Mouse (Mus musculus) kidney, postnatal 10 days (tissue): ENCODE measurements around the gene Cdhr4.

Experiments
- DNase-seq: peaks from one replicate; pipeline ENCODE4 v3.0.0; 2021; ENCODE audit warnings: mixed read lengths

Cdhr4 gene

DNA sequence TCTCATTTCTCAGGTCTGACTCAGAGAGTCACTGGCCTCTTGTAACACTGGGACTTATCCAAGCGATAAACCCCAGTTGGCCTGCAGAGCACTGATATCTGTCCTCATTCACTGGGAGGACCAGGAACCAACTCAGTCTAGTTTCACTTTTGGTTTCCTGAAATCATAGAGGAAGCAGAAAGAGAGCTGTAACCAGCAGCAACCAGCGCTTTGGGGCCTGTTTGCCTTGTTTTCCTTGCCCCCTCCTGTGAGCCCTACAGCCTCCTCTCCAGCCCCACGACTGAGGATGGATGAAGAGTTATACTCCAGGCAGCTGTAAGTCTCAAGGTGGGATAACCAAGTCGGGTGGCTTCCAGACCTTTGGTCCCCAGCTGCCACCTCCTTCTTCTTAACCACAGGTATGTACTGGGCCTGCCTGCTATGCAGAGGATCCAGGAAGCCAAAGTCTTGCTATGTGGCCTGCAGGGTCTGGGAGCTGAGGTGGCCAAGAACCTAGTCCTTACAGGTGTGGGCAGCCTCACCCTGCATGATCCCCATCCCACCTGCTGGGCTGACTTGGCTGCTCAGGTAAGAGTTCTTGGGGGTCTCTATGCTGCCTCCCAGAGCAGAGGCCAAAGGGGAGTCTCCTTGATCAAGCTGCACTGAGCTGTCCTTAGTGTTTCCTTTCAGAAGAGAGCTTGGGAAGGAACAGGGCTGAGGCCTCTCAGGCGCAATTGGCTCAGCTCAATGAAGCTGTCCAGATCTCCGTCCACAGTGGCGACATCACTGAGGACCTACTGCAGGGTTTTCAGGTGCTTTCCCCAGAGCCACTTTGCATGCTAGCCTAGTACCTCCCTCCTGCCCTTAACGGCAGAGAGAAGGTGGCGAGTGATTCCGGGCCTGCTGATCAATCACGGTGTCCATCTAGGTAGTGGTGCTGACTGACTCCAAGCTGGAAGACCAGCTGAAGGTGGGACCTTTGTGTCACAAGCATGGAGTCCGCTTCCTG is 16.6 kb upstream of the Cdhr4 start, which contains the start of gene Uba7:
Gene Uba7, plus strand, starts transcription at position 107 of the 988 bp plus-strand sequence.
- peak; percentile 40 for DNase-seq

DNA sequence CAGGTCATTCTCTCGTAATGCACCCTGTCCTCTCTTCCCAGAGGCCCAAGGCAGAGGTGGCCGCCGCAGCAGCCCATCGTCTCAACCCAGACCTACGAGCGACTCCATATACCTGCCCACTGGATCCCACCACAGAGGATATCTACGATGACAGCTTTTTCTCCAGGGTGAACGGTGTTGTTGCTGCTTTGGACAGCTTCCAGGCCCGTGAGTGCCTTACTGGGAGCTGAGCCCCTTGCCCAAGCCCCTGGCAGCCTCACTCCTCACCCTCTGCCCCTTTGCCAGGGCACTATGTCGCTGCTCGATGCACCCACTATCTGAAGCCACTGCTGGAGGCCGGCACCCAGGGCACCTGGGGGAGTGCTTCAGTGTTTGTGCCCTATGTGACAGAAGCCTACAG is 13.5 kb upstream of the Cdhr4 start:
- no peak for DNase-seq

DNA sequence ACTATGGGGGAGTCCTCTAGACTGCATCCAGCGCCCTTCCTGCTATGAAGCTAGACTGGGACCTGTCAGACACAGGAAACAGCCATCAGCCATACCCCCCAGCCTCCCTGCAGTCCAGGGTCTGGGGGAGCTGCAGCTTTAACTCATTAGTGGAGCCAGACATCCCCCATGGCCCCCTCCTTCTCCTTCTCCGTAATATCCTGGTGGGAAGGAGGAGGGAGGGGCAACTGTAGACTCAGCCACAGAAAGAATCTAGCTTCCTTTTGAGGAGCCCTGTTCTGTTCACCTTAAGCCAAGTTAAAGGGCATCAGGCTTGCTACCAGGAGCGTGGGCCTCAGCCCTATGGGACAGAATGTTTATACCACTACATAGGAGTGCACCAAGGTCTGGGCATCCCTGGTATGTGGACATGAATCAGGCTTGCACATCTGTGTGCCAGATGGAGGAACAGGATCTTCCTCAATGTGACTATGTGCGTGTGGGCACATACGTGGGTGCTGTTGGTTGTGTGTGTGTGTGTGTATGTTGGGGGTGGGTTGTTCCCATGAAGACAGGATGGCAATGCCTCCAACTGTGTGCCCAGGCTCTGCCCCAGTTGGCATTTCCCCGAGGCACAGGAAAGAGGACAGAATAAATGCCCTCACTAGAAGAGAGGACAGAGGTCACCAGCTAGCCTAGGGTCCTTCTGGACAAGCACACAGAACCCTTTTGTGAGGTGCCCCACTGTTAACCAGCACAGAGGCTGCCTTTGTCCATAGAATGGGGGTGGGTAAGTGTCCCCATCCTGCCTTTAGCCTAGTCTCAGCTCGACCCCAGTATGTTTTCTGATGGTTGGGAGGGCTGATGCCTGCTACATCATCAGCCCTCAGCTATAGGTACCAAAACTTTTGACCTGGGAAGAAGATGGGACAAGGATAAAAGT is 10.4 kb upstream of the Cdhr4 start:
- DNase-seq = peak; percentile 78

DNA sequence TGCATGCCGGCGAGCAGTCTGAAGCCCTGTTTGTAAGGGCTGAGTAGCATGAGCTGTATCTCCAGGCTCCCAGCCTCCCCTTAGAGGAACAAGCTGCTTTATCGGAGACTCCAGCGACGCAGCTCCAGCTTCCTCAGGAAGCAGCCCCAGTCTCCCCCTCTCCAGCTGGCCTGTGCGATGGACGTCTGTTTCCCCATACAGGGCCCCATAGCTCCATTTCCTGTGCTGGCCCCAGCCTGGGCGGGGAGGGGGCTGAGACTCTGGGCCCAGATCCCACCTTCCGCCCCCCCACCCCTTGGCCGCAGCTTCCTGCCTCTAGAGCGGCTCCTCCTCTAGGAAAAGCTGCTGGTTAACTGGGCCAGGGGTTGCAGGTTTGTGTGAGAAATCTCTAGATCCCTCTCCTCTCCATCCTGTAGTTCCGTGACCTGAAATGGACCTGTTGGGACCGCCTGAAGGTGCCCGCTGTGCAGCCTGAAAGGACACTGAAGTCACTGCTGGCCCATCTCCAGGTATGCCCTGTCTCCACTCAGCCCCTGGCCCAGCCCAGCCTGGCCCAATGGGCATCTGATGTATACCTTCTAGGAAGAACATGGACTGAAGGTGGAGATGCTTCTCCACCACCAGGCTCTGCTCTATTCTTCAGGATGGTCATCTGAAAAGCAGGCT is 9.5 kb upstream of the Cdhr4 start, which contains the start of gene Gm20661:
Gene Gm20661, plus strand, starts transcription at position 378 of the 666 bp plus-strand sequence.
- peak; percentile 93 for DNase-seq

DNA sequence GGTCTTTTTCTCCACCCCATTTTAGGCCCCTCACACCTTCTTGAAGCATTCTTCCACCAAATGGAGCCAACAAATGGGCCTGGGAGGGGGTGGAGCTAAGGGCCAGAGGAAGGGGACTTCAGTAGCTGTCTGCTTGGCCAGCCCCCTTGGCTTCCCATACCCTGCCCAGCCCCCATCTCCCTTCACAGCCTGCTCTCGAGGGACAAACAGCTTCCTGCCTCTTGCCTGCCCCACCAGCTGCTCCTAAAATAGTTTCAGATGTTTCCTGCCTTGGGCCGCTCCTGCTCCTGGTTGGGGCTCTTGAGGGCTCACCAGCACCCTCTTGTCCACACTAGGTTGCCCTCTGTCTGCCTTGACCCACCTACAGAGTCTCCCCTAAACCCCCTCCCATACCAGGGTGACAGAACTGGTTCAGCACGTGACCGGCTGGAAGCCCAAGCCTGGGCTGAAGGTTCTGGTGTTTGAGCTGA is 8.8 kb upstream of the Cdhr4 start:
- DNase-seq = peak; percentile 94

DNA sequence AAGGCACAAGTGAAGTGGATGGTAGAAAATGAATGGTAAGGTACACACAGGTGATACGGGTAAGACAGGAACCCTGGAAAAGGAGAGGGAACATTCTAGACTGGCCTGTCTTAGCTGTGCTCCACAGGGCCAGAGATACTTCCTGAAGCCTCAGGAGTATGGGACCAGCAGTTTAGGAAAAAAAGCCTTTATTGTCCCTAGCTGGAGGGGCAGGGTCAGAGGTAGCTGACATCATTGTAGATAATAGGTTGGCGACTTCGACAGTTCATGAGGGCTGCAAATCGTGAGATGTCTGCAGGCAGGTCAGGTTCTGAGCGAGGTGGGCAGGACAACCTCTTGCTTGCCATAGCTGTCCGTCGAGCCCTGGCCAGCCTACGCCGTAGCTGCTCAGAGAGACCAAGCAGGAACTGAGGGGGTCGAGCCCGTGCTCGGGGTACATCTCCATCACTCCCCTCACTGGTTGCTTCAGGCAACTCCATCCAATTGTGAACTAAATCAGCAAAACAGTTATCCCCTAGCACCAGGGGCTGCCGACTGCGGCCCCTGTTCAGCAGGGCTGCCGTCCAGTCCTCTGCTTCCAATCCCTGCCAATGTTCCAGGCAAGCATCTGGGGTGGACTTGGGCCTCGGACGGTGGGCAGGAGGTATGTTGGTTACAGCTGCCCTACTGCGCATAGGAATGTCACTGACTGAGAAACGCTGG is 8.1 kb upstream of the Cdhr4 start:
- DNase-seq = peak; percentile 51

DNA sequence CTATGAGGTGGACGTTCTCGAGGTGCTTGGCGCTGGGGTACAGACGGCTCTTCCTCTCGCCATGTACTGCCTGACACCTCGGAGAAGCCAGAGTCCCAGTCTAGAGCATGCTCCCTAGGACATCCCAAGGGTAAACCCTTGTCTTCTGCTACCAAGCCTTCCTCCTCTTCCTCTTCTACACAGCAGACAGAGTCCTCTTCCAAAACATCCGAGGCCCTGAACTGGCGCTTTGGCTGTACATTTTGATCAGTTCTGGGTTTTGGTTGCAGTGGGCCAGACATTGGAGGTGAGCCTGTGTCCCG is 7.6 kb upstream of the Cdhr4 start:
- no peak for DNase-seq

DNA sequence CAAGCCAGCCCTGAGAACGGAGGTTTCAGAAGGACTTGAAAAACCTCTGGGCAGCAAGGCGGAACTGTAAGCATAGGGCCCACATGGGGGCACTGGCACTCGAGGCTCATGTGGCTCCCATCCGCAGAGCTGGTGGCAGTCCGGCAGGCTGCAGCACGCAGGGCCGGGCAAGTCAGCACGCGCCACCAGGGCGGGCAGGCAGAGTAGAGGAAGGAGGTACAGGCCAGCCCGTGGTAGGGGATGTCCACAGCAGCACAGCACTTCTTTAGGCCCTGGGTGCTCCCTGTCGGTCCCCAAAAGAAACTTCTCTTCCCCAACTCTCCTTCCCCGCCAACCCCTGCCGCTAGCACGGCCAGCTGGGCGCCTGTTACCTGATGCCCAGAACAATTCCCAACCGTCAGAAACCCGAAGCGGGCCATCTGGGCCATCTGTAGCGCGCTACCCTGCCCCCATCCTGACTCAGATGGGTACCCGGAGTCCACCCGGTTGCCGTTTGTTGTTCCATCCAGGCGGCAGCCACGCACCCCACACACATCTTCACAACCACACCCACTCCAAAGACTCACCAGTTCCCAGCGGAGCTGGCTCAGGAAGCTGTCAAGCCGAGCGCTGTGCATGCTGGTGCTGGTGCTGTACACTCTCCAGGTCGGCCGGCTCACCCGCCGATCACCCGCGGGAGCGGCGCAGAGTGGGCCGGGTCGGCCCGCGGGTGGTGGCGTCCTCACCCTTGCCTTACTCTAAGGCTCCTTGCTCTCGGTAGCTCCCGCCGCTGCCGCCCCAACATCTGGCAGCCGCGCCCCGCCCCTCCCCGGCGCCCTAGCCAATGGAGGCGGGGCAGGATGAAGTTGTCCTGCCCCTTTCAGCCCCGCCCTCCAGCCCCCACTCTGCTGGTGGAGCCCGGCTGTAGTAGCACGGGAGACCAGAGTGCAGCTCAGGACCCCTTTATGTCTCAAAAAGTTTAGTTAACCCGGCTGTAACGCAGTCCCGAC is 6.9 kb upstream of the Cdhr4 start, which contains the start of gene Inka1:
Gene Inka1, minus strand, starts transcription at position 749 of the 989 bp plus-strand sequence.
- DNase-seq = peak; percentile 96

DNA sequence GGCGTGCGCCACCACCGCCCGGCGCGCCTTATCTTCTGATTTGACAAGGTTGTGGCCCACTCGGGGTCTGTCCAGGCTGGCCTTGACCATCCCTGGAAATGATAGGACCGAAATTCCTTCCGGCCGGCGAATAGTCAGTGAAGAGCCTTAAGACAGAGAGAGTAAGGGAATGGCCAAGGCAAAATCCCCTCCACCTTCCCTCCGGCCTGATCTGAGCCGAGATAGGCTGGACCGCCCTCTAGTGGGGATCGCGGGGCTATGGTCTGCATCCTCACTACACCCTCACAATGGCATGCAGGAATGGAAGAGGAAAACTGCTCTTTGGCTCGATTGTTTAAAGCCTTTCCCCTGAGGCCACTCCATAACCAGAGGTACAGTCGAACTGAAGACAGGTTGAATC is 5.9 kb upstream of the Cdhr4 start:
- peak; percentile 91 for DNase-seq

DNA sequence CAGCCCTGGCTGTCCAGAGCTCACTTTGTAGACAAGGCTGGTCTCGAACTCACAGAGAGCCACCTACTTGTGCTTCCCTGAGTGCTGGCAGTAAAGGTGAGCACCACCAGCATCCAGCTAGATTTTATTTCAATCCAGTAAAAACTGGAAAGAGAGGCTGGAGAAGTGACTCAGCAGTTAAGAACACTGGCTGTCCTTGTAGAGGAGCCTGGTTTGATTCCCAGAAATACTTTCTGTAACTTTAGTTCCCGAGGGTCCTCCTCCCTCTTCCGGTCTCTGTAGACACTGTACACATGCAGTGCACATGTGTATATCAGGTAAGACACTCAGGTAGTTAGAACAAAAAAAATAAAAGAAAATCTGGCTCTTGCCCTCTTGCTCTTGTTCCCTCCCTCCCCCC is 4.3 kb upstream of the Cdhr4 start:
- no peak for DNase-seq

DNA sequence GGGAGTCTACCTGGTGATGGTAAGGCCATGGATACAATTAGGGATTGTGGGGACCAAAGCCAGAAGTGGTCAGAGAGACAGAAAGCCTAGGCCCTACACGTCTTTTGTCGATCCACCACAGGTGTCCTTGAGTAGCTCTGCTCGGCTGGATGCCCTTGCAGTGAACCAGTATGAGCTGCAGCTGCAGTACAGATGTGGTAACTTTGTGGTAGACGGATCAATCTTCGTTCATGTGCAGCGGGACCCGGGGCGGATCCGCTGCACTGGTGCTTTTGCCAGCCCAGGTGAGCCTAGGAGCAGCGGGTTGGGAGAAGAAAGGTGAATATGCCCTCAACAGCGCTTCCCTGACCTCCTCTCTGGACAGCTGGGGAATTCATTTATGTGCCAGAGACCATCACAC is 716 bp downstream of the Cdhr4 start:
- DNase-seq = no peak

DNA sequence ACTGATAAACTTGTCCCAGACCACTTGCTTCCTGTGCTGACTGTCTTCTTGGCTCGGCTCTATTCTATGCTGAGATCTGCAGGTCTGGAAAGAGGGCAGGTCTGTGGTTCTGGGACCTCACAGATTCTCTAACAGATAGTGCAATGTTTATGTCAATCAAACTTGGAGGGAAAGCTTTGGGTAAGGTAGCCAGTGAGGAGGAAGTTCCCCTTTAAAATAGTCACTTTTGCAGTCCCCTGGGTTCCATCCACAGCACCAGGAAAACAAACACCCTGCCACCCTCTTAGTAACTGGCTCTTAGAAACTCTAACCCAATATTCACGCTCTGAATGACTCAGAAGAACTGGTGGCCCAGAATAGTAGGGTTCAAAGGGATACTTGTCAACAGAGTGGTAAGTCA is 2.2 kb downstream of the Cdhr4 start:
- DNase-seq = no peak

DNA sequence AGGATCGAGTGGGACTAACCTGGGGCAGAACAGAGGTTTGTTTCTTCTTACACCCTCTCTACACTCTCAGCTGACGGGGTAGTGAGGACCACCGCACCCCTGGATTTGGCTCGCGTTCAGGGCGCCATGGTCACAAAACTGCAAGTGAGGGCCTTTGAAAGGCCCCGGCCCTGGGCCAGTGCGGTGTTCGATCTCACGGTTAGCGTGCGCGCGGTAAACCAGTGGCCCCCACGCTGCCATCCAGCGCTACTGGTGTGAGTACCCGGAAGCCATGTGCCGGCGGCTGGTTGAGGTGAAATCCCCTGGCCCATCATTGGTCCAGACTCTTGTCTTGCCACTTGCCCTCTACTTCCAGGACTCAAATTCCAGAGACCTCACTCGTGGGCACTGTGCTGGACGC is 3.2 kb downstream of the Cdhr4 start:
- DNase-seq = no peak

DNA sequence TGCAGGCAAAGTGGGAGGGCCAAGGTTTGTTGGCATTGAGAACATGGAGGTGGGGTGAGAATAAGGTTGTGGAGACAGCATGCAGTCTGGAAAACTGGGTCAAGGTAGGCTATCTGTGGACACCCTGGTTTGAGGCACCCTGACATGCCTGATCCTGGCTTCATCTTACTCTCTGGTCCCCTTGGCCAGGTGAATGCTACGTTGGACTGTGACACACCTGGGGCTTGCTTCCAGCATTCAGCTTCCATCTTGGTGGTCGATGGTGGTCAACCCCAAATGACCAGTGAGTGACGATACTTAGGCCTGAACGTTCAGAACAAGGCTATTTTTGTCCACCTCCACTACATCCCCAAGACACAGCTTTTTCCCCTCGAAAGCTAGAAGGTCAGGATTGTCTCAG is 3.8 kb downstream of the Cdhr4 start, which contains the start of gene Gm20662:
Gene Gm20662, plus strand, starts transcription at position 301 of the 400 bp plus-strand sequence.
- no peak for DNase-seq

DNA sequence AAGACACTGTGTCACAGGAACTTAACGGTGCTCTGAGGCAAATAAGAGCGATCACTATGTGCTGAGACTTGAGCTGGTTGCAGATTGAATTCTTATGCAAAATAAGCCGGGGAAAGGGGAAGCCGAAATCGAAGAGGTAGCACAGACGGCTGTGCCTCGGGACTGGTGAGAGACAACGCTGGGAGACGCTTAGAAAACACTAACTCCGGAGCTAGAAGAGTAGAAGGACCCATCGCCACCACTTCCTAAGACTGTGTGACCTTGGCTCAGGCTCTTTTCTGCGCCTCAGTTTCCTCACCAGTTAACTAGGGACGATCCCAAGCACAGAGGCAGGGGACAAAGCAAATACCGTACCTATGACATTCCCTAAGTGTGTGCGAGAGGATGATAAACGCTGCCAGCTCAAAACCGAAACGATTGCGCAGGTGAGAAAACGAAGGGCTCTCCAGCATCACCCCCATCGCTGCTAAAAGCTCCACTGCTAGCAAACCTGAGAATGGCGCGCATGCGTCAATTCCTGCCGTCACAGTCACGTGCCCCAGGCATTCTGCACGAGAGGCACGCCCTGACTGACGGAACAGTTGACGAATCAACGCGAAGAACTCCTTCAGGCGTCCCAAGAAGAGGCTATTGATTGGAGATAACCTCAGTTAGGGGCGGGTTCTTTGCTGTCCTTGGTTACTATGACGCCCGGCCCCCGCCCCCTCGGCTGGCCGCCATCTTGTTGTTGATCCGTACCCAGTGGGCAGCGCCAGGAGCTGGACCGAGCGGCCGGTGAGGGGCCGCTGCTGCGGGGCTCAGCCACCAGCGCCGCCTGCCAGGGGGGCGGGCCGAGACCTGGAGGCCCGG is 9.8 kb downstream of the Cdhr4 start, which contains the start of gene Ip6k1:
Gene Ip6k1, plus strand, starts transcription at position 580 of the 849 bp plus-strand sequence.
- peak; percentile 100 for DNase-seq

DNA sequence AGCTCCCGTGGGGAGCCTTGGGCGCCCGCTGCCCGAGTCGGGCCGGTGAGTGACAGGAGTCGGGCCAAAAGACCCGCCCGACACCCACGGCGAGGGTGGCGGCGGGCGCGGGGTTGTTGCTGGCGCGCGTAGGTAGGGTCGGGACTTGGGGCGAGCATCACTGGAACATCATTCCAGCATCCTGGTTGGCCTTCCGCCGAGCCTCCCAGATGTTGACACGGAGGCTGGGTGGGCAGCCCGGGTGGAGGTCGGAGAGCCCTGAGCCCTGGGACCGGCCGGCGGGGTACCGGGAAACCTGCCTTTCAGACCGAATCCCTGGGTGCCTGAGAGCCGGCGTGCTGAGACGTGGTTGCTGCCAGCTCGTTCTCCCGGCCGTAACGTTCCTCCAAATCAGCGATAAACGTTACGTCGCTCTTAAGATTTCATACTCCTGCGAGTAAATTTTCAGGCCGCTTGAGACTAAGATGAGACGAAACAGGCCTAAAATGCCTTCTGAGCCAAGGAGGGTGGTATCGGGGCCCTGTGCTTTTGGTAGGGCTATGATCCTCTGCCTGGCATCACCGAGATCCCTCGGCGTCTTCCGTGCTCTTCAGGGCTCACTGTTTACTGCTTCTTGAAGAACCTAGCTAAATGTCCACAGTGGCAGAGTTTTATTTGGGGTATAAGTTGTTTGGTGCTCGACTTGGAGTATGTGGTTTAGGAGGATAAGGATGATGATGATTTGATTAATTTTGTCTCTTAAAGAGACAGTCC is 10.7 kb downstream of the Cdhr4 start:
- no peak for DNase-seq

DNA sequence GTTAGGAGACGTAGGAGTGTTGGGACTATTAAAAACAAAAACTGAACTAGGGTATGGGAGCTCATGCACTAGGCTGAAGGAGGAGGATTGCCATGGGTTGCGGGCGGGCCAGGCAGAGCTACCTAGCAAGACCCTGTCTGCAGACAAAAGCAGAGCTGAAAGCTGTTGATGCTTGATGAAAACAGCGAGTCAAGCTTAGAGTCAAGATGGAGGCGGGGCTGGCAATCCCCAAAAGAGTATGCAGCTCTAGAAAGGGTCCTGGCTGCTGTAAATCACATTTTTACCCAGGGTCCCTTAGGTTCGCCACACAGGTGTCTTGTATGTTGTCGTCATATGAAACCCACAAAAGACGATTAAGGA is 11.2 kb downstream of the Cdhr4 start:
- DNase-seq = no peak

DNA sequence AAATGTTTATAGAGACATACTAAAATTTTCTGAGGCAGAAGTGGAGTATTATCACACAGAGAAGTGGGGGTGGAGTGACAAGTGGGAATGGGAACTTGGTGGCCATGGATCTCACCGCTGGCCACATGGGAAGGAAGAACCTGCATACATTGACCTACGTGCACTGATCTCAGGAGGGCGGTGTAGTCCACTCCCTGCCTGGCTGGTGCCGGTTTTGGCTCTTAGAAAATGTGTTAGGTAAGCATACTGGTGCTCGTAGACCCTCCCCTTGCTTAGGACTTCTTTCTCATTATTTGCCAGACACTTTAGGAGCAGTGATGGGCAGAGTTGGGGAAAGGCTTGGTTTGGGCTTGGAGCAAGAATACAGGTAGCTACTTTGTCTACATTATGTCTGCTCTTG is 15.7 kb downstream of the Cdhr4 start:
- no peak for DNase-seq

DNA sequence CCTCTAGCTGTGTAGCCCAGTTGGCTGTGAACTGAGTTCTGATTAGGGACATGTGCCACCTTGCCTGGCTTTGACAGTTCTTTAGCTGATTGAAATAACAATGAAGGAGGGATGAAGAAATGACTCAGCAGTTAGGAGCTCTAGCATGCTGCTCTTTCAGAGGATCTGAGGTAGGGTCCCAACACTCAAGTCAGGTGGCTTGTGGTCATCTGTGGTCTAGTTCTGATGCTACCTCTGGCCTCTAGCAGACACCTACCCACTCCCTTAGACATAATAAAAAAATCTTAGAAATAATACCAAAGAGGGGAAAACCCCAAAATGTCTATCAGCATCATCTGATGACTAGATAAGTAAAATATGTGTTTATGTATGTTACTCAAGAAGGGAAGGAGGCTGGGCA is 18.1 kb downstream of the Cdhr4 start:
- DNase-seq = no peak
